Mouse (Mus musculus): ENCODE measurements around the gene Rps17. TPM values are rescaled to one million over a fixed set of nuclear protein-coding genes. Genes with fewer than 3 reads are reported as not detected.

The Rps17 gene
- 3,037 TPM for total RNA-seq (2023)

DNA sequence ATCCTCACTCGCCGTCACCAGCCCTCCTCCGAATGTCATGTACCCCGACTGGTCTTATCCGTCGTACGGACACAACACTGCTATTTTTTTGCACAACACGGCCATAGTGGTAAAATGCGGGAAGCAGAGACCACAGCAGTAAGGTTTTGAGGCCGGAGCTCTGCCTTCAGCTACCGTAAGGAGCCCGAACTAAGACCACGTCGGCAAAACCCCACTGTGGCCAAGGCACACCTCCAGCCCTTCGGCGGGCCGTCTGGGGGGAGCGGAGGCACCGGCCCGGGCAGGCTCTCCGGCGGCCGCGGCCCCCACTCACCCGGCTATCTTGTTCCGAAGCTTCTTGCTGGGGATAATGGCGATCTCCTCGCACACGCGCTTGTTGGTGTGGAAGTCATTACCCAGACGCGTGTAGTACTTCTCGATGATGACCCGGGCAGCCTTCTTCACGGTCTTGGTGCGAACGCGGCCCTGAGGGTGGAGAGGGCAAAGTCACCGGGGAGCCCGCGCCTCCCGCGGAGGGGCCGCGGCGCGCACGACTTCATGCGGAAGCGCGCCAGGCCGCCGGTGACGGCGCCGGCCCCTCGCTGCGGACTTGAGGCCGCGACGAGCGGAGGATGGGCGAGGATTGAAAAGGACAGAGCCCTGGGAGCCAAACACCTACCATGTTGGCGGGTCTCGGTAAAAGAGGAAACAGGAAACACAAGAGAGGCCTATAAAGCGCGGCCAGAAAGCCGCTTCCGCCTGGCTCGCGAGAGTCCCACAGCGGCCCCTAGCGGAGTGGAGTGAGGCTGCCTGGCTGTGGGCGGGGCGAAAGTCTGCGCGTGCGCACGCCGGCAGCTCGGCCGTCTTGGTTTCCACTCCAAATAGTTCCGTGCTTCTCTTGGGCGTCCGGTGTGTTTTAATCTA is at the start of gene Rps17:
Gene Rps17 (minus strand): TSS at position 711 of the 903 bp plus-strand sequence.

Other genes starting within 250 kb of the Rps17 start
- gene Slc28a1, start 230.5 kb downstream of the Rps17 start, total RNA-seq (2023): 0.18 TPM
- gene Pde8a, start 131.7 kb downstream of the Rps17 start, total RNA-seq (2023): 6.6 TPM
- gene Cpeb1, start 110.2 kb upstream of the Rps17 start, total RNA-seq (2023): not detected
- gene Ap3b2, start 148.7 kb upstream of the Rps17 start, total RNA-seq (2023): not detected
- not detected for gene BC048679, start 153.0 kb upstream of the Rps17 start, total RNA-seq (2023)
- gene Fsd2, start 221.7 kb upstream of the Rps17 start, total RNA-seq (2023): 1.0 TPM
- gene Whamm, start 226.0 kb upstream of the Rps17 start, total RNA-seq (2023): 30.5 TPM

All from CD8-positive naive resting alpha-beta T cell, adult 57 days (primary cell).